Mouse (Mus musculus) myocyte (in vitro differentiated cells): ENCODE results near the gene Meis1. TPM values are rescaled to one million over a fixed set of nuclear protein-coding genes. Genes with fewer than 3 reads are reported as not detected.

Source experiments
- H3K27me3 ChIP-seq: one replicate; pipeline ENCODE4 v1.6.1; 2011; ENCODE audit not compliant: control insufficient read depth, insufficient read depth, insufficient read length
- H3K36me3 ChIP-seq: one replicate; pipeline ENCODE4 v1.6.1; 2011; ENCODE audit not compliant: control insufficient read depth, insufficient read depth
- H3K4me2 ChIP-seq: one replicate; pipeline ENCODE4 v1.6.1; 2011; ENCODE audit warnings: low read depth, control low read depth
- H3K4me3 ChIP-seq: one replicate; pipeline ENCODE4 v1.5.1; 2011; ENCODE audit warnings: mild to moderate bottlenecking, control low read depth, moderate library complexity
- H3K79me2 ChIP-seq: one replicate; pipeline ENCODE4 v1.6.1; 2011; ENCODE audit not compliant: control insufficient read depth, insufficient read depth
- H3ac ChIP-seq: one replicate; pipeline ENCODE4 v1.6.1; 2011; ENCODE audit not compliant: control insufficient read depth, insufficient read length
- CEBPB ChIP-seq: IDR thresholded peaks from 2 replicates; pipeline ENCODE4 v1.6.1; 2011; ENCODE audit warnings: mild to moderate bottlenecking, moderate library complexity; ENCODE audit not compliant: poor library complexity, insufficient read depth, severe bottlenecking
- E2F4 ChIP-seq: IDR thresholded peaks from one replicate; pipeline ENCODE4 v1.6.1; 2011; ENCODE audit warnings: mild to moderate bottlenecking, control low read depth, moderate library complexity; ENCODE audit not compliant: insufficient read depth
- MAX ChIP-seq: IDR thresholded peaks from one replicate; pipeline ENCODE4 v1.6.1; 2011; ENCODE audit warnings: low read depth, mild to moderate bottlenecking, control low read depth
- MYOD1 ChIP-seq, 3 experiments: IDR thresholded peaks; one replicate each; pipeline ENCODE4 v1.6.1; 2011; ENCODE audit warnings: control low read depth in 2 of 3, low read depth in 2 of 3, mild to moderate bottlenecking in 2 of 3, moderate library complexity in 1 of 3; ENCODE audit not compliant: insufficient read length in 2 of 3, control insufficient read depth in 1 of 3
- MYOG ChIP-seq, 3 experiments: IDR thresholded peaks; one replicate each; pipeline ENCODE4 v1.6.1; 2011; ENCODE audit warnings: control low read depth in 2 of 3, low read depth in 2 of 3, mild to moderate bottlenecking in 2 of 3; ENCODE audit not compliant: insufficient read length in 2 of 3, control insufficient read depth in 1 of 3, insufficient read depth in 1 of 3
- POLR2A ChIP-seq: IDR thresholded peaks from one replicate; pipeline ENCODE4 v1.6.1; 2011; ENCODE audit warnings: low read depth, mild to moderate bottlenecking, control low read depth, moderate library complexity; ENCODE audit not compliant: insufficient read length
- POLR2AphosphoS2 ChIP-seq: IDR thresholded peaks from one replicate; pipeline ENCODE4 v1.6.1; 2011; ENCODE audit warnings: low read depth, control low read depth; ENCODE audit not compliant: insufficient read length
- REST ChIP-seq: IDR thresholded peaks from one replicate; pipeline ENCODE4 v1.6.1; 2011; ENCODE audit warnings: mild to moderate bottlenecking, control low read depth, moderate library complexity; ENCODE audit not compliant: insufficient read depth, insufficient read length
- SRF ChIP-seq: IDR thresholded peaks from one replicate; pipeline ENCODE4 v1.6.1; 2011; ENCODE audit warnings: low read depth; ENCODE audit not compliant: control insufficient read depth, insufficient read length
- TCF12 ChIP-seq: IDR thresholded peaks from one replicate; pipeline ENCODE4 v1.6.1; 2011; ENCODE audit warnings: mild to moderate bottlenecking, control low read depth; ENCODE audit not compliant: poor library complexity, insufficient read depth, severe bottlenecking
- TCF3 ChIP-seq: IDR thresholded peaks from one replicate; pipeline ENCODE4 v1.6.1; 2011; ENCODE audit warnings: low read depth, control low read depth; ENCODE audit not compliant: insufficient read length
- USF1 ChIP-seq: IDR thresholded peaks from one replicate; pipeline ENCODE4 v1.6.1; 2011; ENCODE audit warnings: low read depth, mild to moderate bottlenecking, control low read depth, moderate library complexity
- polyA plus RNA-seq: library from polyadenylated mRNA; unstranded; fragments of >200 nt; fragmentation: generic; extraction: Trizol; gene quantifications from one replicate; pipeline ENCODE4 v1.2.1, GENCODE M21; 2012; ENCODE audit warnings: missing spikeins

Meis1 gene
- polyA plus RNA-seq = 7.1 TPM

DNA sequence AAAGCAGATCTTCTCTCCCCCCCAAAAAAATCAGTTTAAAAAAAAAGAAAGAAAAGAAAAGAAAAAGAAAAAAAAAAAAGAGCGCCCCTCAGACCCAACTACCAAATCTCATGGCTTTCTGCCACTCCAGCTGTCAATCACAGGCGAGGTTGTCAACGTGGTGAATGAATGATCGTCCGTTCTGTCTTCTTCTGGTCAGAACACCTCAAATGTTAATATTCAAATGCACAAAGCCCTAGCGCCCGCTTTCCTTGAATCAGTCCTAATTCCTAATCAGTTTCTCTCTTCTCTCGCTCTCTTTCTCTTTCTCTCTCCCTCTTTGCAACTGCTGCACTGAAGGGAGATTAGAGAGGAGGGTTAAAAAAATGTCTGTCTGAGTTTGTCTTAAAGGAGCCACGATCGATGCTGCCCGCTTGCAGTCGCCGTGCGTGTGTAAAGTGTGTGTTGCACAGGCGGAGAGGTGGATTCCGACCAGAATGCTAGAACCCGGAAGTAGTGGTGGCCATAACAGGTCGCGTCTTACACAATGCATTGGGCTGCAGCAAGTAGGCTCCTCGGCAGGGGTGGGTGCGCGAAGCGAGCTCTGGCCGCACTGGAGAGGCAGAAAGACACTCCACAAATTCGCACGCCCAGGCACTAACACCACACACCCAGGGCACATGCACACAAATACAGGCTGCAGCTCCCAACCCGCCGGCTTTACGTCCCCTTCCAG lies at the start of gene Meis1:
TSS of gene Meis1 (minus strand) at position 497 of the 715 bp plus-strand sequence.
- Histone ChIP-seq H3K4me2 (peak within 1 kb of the TSS; percentile 99), H3K36me3 (no peaks in the 10 kb centered on the region), H3K4me3 (peak within 1 kb of the TSS; percentile 81), H3K27me3 (no peaks in the 10 kb centered on the region), H3K79me2 (peaks cover 46% of the 10 kb centered on the region), H3ac (peak within 1 kb of the TSS; percentile 80)
- TF ChIP-seq CEBPB = peak; percentile 92
- TF ChIP-seq REST = peak; percentile 14
- TF ChIP-seq E2F4 = no peak
- no peak for TF ChIP-seq MAX
- peak; percentile 99 for TF ChIP-seq SRF
- TF ChIP-seq MYOD1 (IDR thresholded peaks at IDR 0.05; ENCODE audit: control insufficient read depth in 1 of 3, insufficient read length in 2 of 3, low read depth in 2 of 3) = peak in 1 of 3 experiments; percentile 38
- peak; percentile 75 for TF ChIP-seq POLR2A
- TF ChIP-seq MYOG (IDR thresholded peaks at IDR 0.05; ENCODE audit: control insufficient read depth in 1 of 3, insufficient read depth in 1 of 3, insufficient read length in 2 of 3, low read depth in 2 of 3) = peak in 1 of 3 experiments; percentile 15
- peak; percentile 94 for TF ChIP-seq POLR2AphosphoS2
- TF ChIP-seq USF1 = no peak
- no peak for TF ChIP-seq TCF3

GRCm38 (mm10) chr11:19067334-19067733 lies 48.5 kb upstream of the Meis1 start:
- H3K4me2 ChIP-seq = no peak overlapping the region
- TF ChIP-seq REST (no peak), TCF12 (no peak), MYOD1 (IDR thresholded peaks at IDR 0.05; ENCODE audit: control insufficient read depth in 1 of 3, insufficient read length in 2 of 3, low read depth in 2 of 3) (no peak), MAX (no peak), SRF (no peak), POLR2AphosphoS2 (no peak), E2F4 (no peak), TCF3 (no peak), USF1 (no peak), POLR2A (no peak), MYOG (IDR thresholded peaks at IDR 0.05; ENCODE audit: control insufficient read depth in 1 of 3, insufficient read depth in 1 of 3, insufficient read length in 2 of 3, low read depth in 2 of 3) (no peak), CEBPB (no peak)
- no peaks in the 10 kb centered on the region for H3K79me2 ChIP-seq
- H3ac ChIP-seq = no peak overlapping the region
- no peaks in the 10 kb centered on the region for H3K36me3 ChIP-seq
- no peaks in the 10 kb centered on the region for H3K27me3 ChIP-seq
- no peak overlapping the region for H3K4me3 ChIP-seq

- H3ac ChIP-seq = no peak overlapping the region
- no peak overlapping the region for H3K4me2 ChIP-seq
- TF ChIP-seq POLR2A (no peak), POLR2AphosphoS2 (no peak), E2F4 (no peak), MYOG (IDR thresholded peaks at IDR 0.05; ENCODE audit: control insufficient read depth in 1 of 3, insufficient read depth in 1 of 3, insufficient read length in 2 of 3, low read depth in 2 of 3) (no peak), TCF3 (no peak), SRF (no peak), MAX (no peak), MYOD1 (IDR thresholded peaks at IDR 0.05; ENCODE audit: control insufficient read depth in 1 of 3, insufficient read length in 2 of 3, low read depth in 2 of 3) (no peak), TCF12 (no peak), CEBPB (no peak), REST (no peak), USF1 (no peak)
- H3K36me3 ChIP-seq = no peaks in the 10 kb centered on the region
- H3K4me3 ChIP-seq = no peak overlapping the region
- no peaks in the 10 kb centered on the region for H3K27me3 ChIP-seq
- no peaks in the 10 kb centered on the region for H3K79me2 ChIP-seq
Observed at GRCm38 (mm10) chr11:19049276-19049675, 30.5 kb upstream of the Meis1 start.

- Histone ChIP-seq H3K36me3 (no peaks in the 10 kb centered on the region), H3K27me3 (no peaks in the 10 kb centered on the region), H3K4me2 (no peak overlapping the region), H3K79me2 (no peaks in the 10 kb centered on the region), H3K4me3 (no peak overlapping the region), H3ac (no peak overlapping the region)
- TF ChIP-seq SRF (no peak), USF1 (no peak), TCF3 (no peak), MYOD1 (IDR thresholded peaks at IDR 0.05; ENCODE audit: control insufficient read depth in 1 of 3, insufficient read length in 2 of 3, low read depth in 2 of 3) (no peak), POLR2AphosphoS2 (no peak), CEBPB (no peak), TCF12 (no peak), POLR2A (no peak), MYOG (IDR thresholded peaks at IDR 0.05; ENCODE audit: control insufficient read depth in 1 of 3, insufficient read depth in 1 of 3, insufficient read length in 2 of 3, low read depth in 2 of 3) (no peak), E2F4 (no peak), REST (no peak), MAX (no peak)
Observed at GRCm38 (mm10) chr11:19036595-19037166, 17.9 kb upstream of the Meis1 start.
